Mouse (Mus musculus) c-Kit-positive CD71-negative TER-119-negative erythroid progenitor cells, embryonic 14.5 days (primary cell): ENCODE results near the gene Sgpl1.
A peak's percentile ranks its signal among the peaks of the same experiment; 100 is the strongest.
"Not testable (repeated sequence)": the region's sequence is repeated elsewhere in the genome, so short reads cannot be mapped to it uniquely, and the experiment has no call there.

Experiments used
- DNase-seq: peaks from one replicate; pipeline ENCODE4 v3.0.0-alpha.2; 2013; ENCODE audit warnings: low read depth

Gene Sgpl1

DNA sequence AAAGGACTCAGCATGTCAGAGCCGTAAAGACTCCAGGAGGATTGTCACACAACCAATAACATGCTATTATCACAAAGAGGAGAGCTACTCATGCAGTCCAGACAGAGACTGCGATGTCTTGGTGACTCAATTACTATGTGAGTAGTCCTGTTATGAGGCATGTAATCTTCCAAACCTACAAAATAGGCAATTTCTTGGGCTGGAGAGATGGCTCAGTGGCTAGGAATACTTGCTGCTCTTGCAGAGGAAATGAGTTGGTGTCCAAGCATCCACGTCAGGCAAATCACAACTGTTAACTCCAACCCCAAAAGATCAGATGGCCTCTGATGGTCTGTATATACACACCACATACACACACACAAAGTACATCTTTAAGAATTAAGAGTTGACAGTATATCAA is 8.1 kb upstream of the Sgpl1 start:
- DNase-seq, result no peak

DNA sequence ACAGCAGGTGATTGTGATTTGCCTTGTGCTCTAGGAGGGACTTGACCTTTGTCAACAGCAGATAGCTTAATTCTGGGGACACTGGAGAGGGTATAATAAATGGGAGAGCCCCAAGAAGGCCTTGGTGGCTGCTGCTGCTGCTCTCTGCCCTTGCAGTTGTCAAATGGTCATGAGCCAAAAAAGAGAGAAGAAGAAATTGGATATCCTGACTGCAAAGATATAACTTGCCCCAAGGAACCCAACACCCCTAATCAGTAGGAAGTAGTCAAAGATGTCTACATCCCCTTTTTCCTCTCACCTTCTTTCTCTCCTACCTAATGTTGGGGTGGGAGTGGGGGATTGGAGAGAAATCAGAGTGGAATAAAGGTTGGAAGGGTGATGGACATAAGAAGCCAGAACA is 4.6 kb upstream of the Sgpl1 start:
- no peak for DNase-seq

DNA sequence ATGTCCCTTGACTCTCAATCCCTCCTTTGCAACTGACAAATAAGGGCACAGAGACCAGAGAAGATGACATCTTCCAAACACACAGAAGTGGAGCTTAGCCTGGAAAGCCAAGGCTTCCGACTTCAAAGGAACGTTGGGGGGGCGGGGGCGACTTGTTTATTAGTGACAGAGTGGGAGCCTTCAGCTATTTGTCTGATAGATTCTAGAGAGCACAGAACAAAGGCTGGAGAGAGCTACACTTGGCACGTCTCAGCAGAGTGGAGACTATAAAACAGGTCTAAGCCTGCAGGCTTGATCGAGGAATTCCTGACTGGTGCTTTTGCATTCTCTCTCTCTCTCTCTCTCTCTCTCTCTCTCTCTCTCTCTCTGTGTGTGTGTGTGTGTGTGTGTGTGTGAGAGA is 3.1 kb upstream of the Sgpl1 start:
- DNase-seq, result no peak

GRCm38 (mm10) chr10:61149476-61149875 is 2.0 kb upstream of the Sgpl1 start:
- DNase-seq, result no peak

DNA sequence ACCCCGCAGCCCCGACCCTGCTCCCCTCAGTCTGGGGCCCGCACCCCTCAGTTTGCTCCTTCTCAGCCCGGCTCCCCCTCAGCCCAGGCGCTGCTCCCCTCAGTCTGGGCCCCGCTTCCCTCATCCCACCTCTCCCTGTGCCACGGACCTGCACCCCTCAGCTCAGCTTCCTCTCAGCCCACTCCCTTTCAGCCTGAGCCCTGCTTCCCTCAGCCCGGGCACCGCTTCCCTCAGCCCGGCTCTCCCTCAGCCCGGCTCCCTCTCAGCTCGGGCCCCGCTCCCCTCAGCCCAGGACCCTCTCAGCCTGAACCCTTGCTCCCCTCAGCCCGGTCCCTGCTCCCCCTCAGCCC is 721 bp downstream of the Sgpl1 start:
- DNase-seq, result no peak

- peak; percentile 54 for DNase-seq
These were observed 1.2 kb downstream of the Sgpl1 start for GRCm38 (mm10) chr10:61146119-61146806.

GRCm38 (mm10) chr10:61145766-61146118 is 1.8 kb downstream of the Sgpl1 start:
- no peak for DNase-seq

DNA sequence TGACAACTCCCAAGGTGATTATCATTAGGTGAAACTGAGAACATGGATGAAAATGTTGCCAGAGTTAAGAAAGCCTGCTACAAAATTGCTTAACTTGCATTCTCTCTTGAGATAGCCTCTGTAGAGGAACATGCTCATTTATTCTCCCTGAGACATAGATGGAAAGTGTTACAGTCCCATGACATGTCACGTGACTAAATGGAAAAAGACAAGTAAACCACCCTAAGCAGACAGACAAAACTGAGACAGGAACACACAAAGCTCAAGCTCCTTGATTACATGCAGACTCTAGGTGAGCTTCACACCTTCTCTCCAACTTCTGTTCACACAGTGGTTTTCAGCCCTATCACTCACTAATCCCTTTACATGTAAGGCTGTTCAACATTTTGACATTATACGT is 4.2 kb downstream of the Sgpl1 start:
- DNase-seq, result no peak

- DNase-seq, result no peak
These were observed 9.9 kb downstream of the Sgpl1 start for GRCm38 (mm10) chr10:61137567-61137966.

DNA sequence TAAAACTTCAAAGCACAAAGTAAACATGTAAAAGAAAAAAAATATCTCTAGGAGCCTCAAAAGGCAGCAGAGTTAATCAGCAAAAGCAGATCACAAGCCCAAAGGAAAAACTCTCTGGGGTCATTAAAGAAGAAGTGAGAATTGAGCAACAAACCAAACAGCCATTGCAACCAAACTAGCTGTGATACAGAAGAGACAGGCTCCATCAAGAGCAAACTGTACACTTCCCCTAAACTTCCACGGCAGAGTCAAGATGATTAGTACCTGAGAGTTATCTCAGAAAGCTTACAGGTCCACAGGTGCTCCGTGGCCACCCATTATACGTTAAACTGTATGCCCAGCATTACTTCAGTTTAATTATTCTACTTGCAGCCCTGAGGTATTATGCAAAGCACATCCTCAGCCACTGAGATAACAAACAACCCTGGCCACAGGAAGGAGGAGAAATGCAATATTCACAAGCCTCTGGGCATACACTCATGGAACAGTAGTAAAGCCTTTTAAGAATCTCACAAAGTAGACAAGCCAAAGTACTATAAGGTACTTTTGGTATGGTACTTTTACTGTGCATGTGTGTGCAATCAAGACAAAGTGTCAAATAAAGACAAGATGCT is 12.2 kb downstream of the Sgpl1 start:
- DNase-seq, result no peak

GRCm38 (mm10) chr10:61134041-61134440 is 13.5 kb downstream of the Sgpl1 start:
- no peak for DNase-seq

GRCm38 (mm10) chr10:61130959-61131358 is 16.5 kb downstream of the Sgpl1 start:
- DNase-seq, result no peak

- DNase-seq, result no peak
These were observed 18.7 kb downstream of the Sgpl1 start for GRCm38 (mm10) chr10:61128701-61129365.

- no peak for DNase-seq
These were observed 23.0 kb downstream of the Sgpl1 start for GRCm38 (mm10) chr10:61124462-61124861.

GRCm38 (mm10) chr10:61123276-61123913 is 24.1 kb downstream of the Sgpl1 start:
- no peak for DNase-seq

DNA sequence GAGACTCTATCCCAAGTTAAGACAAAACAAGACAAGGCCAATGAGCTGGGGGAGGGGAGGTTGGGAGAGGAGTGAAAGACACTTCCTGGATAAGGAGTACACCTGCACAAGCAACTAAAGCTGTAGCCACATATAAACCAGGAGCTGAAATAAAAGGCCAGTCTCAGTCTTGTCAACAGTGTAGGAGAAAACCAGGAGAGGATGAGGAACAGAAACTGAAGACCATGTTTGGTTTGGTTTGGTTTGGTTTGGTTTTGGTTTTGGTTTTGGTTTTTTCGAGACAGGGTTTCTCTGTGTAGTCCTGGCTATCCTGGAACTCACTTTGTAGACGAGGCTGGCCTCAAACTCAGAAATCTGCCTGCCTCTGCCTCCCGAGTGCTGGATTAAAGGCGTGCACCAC is 25.8 kb downstream of the Sgpl1 start:
- DNase-seq, result not testable (repeated sequence)

DNA sequence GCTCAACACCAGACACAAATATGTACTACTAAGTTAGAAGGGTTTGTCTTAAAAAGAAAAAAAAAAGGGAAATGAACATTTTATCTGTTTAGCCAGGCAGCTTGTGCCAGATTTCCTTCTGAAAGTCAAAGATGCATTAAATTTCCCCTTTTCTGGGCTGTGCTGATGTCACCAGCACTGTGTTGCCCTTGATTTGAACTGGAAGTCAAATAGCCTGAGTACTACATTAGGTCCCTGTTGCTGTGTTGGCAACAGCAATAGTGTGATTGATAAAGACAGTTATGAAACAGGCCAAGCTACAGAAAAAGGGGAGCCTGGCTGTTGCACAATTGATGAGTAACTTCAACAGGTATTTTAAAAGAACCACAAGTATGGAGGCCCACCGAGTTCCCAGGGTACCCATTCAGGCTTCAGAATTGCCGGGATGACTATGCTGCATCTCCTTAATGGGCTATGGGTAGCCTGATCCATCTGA is 33.2 kb downstream of the Sgpl1 start:
- no peak for DNase-seq

DNA sequence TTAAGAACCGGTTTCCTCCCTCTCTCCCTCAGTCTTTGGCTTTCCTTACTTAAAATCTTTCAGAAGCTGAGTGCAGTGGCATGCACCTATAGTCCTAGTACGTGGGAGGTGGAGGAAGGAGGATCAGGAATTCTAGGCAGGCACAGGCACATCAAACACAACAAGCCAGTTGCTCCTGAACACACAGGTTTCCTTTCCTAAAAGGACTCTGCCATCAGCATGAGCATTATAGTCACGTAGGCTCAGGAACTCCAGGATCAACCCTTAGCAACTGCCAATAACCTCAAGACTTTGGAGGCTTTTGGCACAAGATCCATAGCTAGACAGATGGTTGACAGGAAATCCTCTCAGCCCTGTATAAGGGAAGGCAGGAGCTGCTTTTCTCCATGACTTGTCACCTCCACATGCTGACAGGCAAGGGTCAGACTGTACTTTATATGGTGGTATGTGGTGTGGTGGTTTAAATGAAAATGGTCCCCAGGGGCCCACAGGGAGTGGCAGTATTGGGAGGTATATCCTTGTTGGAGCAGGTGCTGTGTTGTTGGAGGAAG is 43.9 kb downstream of the Sgpl1 start:
- no peak for DNase-seq

GRCm38 (mm10) chr10:61091866-61092265 is 55.6 kb downstream of the Sgpl1 start:
- no peak for DNase-seq

GRCm38 (mm10) chr10:61089170-61090142 is 58.0 kb downstream of the Sgpl1 start, which contains the start of gene Pcbd1:
Pcbd1 (plus strand) TSS chr10:61089331.
- DNase-seq, result no peak

GRCm38 (mm10) chr10:61088468-61088867 is 59.0 kb downstream of the Sgpl1 start:
- no peak for DNase-seq
